Mouse (Mus musculus) T-cell, adult 2 months (primary cell): ENCODE measurements around the gene Mrpl33.

Source experiments
- DNase-seq: peaks from one replicate; pipeline ENCODE4 v3.0.0; 2022; ENCODE audit warnings: low spot score

The Mrpl33 gene

DNA sequence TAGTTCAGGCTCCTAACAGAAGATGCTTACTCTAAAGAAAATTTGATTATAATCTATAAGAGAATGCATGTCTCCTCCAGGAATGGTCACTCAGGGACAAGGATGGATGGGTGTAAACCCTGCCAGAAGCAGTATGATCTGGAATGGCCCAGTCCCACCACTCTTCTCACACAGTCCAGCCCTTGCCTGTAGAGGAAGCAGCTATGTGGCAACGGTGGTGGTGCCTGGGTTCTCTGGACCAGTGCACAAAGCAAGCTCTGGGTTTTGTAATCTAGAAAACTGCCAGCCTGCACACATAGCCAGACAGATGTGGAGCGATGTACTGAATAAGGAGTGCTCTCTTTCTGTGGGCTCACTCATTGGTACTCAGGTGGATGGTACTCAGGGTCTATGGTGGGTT is 43.8 kb downstream of the Mrpl33 start:
- no peak for DNase-seq

DNA sequence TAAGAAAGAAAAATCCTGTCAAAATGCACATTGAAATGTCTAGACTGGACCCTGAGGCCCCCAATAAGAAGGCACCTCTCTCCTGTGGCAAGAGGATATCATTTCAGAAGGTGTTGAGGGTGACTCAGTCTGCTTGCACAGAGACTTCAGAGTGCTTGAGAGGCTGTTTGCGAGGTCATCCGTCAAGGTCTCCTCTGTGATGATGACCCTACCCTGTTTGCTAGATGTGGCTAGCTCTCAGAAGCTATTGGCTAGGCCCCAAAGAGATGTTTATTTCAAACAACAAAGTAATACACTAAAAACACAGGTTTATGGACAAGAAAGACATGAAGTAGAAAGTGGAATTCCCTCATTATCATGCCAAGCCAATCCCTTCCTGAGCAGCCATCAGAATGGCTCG is 45.6 kb downstream of the Mrpl33 start:
- DNase-seq = no peak

DNA sequence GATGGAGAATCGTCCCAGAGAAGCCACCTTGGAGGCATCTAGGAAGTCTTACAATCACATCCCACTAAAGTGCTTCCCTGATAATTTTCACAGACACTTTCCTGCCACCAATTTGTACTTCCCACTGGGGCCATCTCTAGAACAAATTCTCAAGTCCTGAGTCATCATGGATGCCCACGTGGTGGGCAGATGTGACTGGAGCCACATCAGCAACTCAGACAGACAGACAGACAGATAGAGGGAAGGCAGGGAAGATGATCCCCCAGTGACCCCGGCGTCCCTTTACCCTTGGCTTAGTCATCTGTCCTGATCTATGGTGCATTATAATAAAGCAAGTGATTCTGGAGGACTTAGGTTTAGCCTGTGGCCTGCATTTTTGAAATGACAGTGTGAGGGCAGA is 47.5 kb downstream of the Mrpl33 start:
- no peak for DNase-seq

DNA sequence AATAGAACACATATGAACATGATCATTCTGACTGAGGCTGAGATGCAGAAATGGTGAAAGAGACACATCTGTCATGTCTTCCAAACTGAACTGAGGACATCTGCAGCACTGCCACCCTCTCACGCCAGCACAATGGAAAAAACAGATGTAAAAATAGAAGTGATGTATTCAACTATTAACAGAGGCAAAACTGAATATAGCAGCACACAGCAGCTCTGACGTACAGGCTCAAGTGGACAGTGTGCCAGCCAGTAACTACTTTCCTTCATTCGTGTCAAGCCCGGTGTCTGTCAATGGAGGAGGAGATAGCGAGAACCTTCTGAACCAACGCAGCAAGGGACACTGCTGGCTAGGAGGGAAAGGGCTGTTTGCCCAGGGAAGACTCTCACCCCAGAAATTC is 48.1 kb downstream of the Mrpl33 start:
- DNase-seq = no peak

DNA sequence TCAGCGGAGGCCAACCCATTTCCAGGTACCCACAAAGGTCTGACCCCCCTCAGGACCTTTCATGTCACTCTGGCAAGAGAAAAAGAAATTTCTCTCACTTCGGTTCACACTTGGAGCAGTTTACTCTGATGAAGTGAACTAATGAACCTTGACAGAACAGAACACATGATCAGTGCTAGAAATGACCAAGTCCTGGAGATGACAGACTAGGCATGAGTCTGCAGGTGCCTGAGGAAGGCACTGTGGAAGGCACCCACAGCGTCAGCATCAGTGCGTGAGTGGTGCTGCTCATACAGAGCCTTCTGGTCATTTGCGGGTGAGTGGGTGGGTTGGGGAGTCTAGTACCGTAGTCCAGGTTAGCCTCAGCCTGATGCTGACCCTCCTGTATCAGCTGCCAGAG is 49.1 kb downstream of the Mrpl33 start:
- DNase-seq = no peak

DNA sequence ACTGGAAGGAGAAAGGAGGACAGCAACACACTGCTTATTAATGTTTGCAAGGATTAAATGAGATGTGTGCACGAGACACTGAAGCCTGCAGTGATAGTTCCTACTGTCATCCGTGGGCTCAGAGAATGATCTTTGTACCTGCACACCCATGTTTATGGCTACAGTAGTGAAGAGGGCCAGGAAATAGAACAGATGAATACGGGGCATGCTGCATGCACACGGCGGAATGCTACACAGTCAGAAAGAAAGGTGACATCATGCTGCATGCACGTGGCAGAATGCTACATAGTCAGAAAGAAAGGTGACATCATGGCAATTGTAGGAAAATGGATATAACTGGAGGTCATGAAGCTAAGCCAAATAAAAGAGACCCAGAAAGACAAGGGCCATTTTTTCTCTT is 49.8 kb downstream of the Mrpl33 start:
- DNase-seq = no peak

DNA sequence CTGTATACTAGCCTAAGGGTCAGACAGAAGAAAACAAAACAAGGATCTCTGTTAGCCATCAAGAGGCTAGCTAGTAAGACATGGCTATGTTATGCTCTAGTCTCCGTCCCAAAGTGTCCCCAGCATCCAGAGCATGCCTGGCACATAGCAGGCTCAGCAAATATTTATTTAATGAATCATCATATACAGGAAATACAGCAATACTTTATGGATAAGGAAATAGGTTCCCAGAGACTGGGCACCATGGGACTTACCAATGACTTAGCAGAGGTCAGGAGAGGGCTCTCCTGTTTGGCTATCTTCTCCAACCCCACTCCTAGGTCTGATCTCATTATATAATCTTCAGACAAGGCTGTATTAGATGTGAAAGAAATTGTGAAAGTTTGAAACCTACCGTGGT is 50.6 kb downstream of the Mrpl33 start:
- DNase-seq = no peak

DNA sequence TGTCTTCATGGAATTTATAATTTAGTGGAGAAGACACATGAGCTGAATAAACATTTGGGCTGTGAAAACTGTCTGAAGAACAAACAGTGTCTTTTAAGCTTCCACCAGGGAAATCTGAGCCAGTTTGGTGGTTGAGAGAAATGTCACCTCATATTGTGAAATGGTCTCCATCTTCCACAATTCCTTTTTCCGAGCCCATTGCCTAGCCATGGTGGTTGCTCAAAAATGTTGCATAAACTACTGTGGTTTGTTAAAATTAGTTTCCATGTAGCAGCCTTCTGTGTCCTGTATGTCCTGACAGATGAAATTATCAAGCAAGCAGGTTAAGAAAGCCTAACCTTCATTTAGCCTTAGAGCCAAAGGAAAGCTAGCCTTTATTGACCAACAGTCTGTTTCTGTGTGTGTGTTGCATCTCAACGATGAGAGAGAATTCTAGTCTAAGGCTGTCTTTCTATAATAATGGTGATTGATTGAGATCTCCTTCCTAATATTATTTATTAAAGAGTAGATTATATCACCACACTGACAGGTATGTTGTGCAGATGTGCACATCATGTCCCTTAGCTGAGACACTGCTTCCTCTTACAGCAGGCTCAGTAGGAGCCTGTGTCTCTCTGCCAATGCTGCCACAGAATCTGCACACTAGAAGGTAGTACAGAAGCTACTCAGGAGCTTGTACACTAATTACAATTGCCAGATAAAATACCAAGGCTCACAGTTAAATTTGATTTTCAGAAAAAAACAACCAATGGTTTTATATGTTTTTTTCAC is 54.0 kb downstream of the Mrpl33 start:
- DNase-seq = no peak

DNA sequence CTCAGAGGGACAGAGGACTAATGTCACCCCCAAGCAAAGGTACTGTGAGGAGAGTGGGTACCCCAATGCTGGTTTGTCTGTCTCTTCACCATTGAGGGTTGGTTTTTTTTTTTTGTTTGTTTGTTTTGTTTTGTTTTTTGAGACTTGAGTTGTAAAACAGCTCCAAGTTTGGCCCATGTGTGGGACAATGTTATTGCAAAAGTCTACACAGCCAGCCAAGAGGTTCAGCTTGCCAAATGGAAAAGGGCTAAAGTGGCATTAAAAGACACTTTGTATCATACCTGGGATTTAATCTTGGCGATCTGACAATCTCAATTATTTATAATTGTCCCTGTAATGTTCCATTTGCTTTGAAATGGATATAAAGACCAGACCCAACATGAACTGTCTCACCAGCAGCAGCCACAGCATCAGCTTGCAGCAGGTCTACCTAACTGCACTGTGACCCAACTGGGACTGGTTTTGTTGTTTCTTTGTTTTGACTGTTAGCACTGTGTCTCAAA is 59.0 kb downstream of the Mrpl33 start:
- DNase-seq = no peak

DNA sequence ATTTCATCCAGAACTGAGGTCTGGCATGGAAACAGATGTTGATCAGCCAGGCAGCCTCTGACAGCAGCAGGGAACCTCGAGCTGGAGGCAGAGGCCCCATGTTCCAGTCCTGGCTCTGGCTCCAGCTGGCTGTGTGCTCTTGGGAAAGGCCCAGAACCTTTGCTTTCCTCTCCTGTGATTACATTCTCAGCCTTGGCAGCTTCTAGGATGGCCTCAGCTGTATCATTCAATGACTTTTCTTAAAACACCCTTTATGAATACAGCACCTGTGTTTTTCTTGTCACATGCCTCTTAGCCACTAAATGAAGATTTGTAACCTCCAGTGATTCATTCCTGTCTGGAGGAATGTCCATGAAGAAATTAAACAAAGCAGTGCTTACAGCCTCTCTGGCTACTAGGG is 69.4 kb downstream of the Mrpl33 start:
- DNase-seq = no peak

DNA sequence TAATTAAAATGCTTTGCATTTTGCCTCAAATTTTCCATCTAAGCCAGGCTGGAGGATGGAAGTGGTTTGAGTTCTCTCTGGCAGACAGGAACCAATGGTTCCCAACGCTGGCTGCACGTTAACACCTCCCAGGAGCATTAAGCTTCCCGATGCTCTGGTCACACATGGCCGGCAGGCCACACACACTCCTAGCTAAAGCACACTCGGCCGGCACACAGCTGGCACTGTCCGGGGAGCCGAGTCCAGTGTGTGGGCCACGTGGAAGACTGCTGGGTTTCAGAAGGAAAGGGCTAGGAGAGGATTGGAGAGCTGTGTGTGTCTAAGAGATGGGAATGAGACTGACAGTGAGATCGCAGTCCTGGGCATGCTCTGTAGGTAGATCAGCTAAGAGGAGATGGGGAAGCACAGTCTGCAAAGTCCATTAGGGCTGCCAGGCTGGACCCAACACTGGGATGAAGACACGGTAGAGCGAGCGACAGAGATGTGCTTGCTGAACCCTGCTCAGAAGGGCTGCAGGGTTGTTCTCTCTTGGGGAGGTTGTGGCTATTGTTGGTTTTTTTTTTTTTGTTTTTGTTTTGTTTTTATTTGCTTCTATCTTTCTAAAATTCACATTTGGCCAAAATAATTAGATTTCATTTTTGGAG is 71.7 kb downstream of the Mrpl33 start:
- no peak for DNase-seq

DNA sequence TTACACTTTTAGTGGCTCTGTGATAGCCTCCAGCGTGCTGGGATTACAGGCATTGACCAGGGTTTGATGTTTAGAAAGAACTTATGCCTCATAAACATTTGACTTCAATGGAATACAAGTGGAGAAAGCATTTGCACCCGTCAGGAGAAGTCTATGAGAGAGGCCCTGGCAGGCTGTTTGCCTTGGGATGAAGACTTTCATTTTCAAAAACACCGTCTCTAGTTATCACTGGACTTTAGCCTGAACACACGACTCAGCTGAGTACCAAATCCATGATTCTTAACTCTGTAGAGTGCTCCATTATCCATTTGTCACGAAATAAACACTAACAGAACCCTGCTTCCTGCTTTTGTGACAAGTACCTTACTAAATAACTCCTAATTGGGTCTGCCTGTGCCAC is 73.2 kb downstream of the Mrpl33 start:
- no peak for DNase-seq

DNA sequence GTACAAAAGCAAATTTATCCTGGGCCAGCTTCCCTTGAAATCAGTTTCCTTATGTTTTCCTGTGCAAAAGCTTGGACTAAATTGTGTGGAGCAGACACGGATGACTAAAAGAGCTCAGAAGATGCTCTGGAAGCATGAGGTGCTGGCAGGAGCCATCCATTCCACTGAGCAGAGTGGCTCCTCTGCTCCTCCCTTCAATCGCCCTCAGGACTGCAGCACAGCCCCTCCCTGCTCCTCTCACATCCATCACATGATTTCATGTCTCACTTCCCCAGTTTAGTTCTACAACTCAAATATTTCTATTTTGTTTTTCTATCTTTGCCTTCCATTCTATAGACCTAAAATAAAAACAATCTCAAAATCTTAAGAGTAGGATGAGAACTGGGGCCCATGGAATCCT is 74.4 kb downstream of the Mrpl33 start:
- DNase-seq = no peak

DNA sequence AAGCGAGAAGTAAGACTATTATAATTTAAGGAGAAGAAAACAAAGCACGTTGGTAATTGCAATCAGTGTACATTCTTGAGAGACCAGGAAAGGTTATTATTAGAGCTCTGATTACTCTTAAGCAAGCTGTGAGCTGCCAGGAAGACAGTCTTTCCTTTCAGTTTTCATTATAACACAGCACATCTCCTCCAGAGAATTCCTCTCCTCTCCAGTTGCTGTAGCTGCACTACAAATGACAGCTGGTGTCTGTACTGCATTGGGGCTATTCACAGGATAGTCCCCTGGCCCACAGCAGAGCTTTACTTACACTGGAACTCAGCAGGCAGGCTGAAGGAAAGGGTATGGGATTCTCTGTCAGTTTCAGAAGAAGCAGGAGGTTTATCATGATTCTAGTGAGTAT is 76.7 kb downstream of the Mrpl33 start:
- no peak for DNase-seq

DNA sequence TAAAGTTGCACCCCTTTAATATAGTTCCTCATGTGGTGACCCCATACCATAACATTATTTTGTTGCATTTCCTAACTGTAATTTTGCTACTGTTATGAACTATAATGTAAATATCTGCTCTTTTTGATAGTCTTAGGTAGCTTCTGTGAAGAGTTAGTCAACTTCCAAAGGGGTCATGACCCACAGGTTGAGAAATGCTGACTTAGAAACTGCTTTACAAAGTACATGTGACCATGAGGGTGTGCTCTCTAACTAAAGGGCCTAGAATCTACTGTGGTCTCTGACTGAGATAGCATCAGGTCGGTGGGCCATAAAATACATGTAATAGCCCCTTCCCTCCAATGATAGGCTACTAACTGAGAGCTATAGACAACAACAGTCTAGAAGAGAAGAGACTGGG is 81.3 kb downstream of the Mrpl33 start:
- no peak for DNase-seq

DNA sequence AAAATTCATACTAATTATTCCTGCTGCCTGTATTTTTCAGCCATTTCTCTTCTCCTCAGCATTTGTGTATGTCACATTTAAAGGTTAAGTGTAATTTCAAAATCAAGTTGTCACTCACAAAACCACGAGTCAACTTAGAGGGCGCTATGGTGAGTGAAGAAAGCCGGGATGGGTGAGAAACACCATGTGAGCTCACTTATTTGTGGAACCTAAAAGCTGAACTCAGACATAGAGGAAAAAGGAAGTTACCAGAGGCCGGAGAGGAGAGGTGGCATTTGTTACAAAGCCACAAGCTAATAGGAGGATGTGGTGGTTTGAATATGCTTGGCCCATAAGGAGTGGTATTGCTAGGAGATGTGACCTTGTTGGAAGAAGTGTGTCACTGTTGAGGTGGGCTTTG is 83.4 kb downstream of the Mrpl33 start:
- no peak for DNase-seq

DNA sequence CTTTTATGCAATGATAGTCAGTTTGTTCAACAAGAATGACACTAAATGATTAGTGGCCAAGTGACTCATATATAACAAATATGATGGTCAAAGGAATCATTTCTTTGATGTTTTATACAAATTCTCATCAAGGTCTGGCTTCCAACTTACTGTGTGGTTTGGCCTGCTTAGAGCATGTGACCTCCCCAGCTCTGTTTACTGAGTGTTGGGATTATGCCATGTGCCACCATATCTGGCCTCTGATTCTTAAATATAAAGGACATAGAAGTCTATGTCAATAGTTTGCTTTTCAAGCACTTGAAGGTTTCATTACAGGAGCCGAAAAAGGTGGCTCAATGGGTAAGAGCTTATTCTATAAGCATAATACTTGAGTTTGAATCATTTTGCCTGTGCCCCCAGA is 85.6 kb downstream of the Mrpl33 start:
- no peak for DNase-seq

DNA sequence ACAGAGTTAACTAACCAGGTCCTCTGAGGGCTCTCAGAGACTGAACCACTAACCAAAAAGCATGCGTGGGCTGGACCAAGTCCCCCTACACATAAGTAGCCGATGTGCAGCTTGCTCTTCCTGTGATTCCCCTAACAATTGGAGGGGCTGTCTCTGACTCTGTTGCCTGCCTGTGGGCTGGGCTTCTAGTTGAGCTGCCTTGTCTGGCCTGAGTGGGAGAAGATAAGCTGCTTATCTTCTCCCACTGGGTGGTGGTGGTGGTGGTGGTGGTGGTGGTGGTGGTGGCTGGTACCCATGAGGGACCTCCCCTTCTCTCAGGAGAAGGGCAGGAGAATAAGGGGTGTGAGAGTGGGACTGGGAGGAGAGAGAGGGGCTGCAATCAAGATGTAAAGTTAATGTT is 89.3 kb downstream of the Mrpl33 start:
- no peak for DNase-seq

DNA sequence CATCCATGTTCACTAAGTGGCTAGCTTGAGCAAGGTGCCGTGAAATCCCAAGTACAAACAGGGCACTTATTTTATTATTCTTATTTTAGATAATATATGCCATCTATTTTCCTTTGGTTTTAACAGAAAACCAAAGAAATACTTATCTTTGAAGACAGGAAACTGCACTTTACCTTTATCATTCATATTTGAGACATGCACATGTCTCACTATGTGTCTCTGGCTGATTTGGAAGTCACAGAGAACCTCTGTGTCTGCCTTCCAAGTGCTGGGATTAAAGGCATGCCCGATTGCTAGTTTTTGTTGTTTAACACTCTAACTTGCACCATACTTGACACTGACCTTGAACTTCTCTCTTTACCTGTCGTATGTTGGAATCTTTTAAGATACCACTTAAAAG is 91.2 kb downstream of the Mrpl33 start:
- no peak for DNase-seq

DNA sequence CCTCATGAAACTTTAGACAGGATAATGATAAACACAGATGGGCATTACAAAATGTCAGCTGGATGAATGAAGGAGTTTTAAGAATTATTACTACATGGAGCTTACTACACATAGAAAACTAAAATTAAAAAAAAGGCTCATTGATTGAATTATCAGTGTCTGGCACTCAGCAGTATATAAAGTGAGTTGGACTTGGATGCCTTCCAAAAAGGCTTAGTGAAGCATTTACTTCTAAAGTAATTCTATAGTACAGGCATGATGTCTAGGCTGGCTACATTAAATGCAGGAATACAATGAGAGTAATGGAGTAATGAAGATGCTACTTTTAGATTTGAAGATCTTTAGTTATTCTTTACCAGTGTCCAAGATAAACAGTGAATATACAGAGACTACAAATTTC is 96.5 kb downstream of the Mrpl33 start:
- DNase-seq = no peak

DNA sequence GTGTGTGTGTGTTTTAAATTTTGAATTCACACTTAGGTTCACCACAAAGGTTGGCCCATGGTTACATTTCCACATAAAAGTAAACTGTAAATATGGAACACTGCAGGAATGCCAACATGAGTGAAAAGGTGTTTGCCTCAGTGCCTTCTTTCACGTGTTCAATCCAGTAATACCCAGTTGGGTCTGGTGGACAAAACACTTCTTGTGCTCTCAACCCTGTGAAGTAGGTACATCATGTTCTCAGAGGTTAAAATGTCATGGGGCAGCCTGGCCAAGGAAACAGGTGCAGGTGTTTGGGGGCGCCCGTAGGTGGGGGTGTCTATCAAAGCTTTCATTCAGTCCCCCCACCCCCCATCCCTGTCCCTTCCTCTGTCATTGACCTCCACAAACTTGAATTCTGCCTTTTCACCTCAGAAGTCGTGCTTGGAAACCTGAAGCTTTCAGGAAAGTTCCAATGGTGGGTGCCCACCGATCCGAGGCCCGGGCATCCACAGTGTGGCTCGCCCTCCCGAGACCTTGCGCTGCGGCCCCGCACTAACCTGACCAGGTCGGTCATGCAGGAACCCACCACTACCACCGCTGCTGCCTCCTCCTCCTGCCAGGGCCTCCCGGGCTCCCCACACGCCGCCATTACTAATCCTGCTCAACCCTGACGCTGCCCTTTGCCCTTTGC is 100.4 kb downstream of the Mrpl33 start, which contains the start of gene Rbks:
Rbks (minus strand) TSS at position 657 of the 673 bp plus-strand sequence.
- no peak for DNase-seq

DNA sequence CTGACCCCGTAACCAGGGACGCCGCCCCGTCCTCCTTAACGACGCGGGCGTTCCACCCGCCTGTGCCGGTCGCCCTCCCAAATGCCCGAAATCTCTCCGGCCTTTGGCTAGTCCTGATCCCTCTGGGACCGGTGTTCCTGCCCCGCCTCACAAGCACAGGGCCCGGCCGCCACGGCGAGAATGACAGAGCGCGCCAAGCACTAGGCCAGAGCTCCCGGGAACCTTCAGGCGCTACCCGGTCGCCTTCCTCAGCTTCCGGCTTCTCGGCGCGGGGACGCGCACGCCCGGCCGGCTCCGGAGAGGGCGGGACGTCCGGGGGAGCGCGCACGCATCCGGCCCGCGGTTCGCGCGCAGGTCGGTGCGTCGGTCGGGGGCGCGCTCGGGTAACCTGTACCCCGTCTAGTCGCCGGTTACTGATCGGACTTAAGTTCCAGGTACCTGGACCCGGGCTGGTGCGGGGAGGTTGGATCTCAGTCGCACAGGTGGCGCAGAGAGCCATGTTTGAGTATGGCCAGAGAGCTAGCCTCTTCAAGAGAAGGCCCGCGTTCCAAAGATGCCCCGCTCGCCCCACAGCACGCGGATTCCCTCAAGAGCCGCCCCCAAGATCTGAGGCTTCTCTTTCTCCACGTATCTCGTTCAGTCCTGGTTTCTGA is 101.0 kb downstream of the Mrpl33 start, which contains the start of gene Babam2:
Babam2 (plus strand) TSS at position 41 of the 653 bp plus-strand sequence.
- DNase-seq = peak; percentile 93
